Mouse (Mus musculus): ENCODE results near the gene Sccpdh. TPM values are rescaled to one million over a fixed set of nuclear protein-coding genes. Genes with fewer than 3 reads are reported as not detected.
"Not testable (repeated sequence)": the region's sequence is repeated elsewhere in the genome, so short reads cannot be mapped to it uniquely, and the experiment has no call there.

Gene Sccpdh
- polyA plus RNA-seq, 1 experiment from 2014 or later, result 94.9 TPM

DNA sequence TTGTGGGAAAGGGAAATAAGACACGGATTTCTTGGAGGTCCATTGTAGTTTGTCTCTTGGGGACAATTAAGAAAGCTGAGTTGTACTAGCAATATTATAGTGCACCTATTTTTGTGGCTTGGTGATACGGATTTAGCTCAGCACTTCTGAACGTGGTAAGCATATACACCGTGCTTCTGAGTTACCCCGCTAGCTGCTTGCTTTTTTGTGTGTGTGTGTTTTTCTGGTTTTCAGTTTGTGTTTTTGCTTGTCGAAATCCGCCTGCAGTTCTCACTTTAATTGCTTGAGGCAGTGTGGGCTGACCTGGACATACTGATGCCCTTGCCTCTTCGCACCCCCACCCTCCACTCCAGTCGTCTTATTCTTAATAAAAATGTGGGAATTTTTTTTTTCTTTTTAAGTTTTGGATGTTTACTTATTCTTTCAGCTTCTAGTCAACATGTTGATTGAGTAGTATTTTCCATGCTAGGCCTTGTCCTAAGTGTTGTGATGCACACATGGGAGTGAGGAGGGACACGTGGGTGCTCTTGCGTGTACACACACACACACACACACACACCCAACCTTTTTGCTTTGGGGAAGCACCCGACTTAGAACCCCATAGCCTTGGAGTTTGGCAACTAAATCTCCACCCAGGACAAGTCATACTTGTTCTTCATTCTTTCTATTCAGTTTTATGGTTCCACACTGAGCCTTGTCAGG is 977 bp downstream of the Sccpdh start:
- peak overlapping the region; percentile 87 for H3K9ac ChIP-seq
- WGBS, result 18% methylated on average over 12 of the region's 12 CpGs
- H3K4me3 ChIP-seq, result peak overlapping the region; percentile 88
- H3K27ac ChIP-seq, result peak overlapping the region; percentile 93
- no peaks in the 10 kb centered on the region for H3K27me3 ChIP-seq
- peaks cover 14% of the 10 kb centered on the region for H3K4me1 ChIP-seq (replicated peaks)
- no peak for ATAC-seq (replicated peaks; ENCODE audit: insufficient number of reproducible peaks, insufficient read depth, low FRiP score, low read depth)
- H3K4me2 ChIP-seq, result peak overlapping the region; percentile 93
- no peaks in the 10 kb centered on the region for H3K9me3 ChIP-seq (replicated peaks)
- peaks cover 11% of the 10 kb centered on the region; the same call in 1 of the 2 replicates for H3K36me3 ChIP-seq

DNA sequence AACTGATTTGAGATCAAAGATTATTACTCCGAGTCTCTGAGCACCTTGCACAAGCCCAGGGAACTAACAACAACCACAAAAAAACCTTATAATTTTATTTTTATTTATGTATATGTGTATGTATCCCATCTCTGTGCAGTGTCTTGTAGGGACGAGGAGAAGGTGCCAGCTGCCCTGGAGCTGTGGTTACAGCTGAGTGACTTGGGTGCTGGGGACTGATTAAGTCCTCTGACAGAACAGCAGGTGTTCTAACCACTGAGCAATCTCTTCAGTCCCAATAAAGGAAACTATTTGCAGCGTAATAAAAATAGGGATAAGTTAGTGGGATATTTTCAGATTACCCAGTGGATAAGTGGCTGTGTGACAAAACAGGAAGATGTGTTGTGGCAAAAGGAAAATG is 6.3 kb downstream of the Sccpdh start:
- no peaks in the 10 kb centered on the region for H3K9me3 ChIP-seq (replicated peaks)
- no peak overlapping the region for H3K4me2 ChIP-seq
- H3K27me3 ChIP-seq, result no peaks in the 10 kb centered on the region
- no peak overlapping the region for H3K4me3 ChIP-seq
- WGBS, result 88% methylated on average over 3 of the region's 3 CpGs
- peaks cover 40% of the 10 kb centered on the region for H3K36me3 ChIP-seq
- peaks cover 4% of the 10 kb centered on the region for H3K4me1 ChIP-seq (replicated peaks)
- H3K27ac ChIP-seq, result no peak overlapping the region
- no peak overlapping the region for H3K9ac ChIP-seq
- ATAC-seq (replicated peaks; ENCODE audit: insufficient number of reproducible peaks, insufficient read depth, low FRiP score, low read depth), result no peak

- 88% methylated on average over 2 of the region's 2 CpGs for WGBS
- no peaks in the 10 kb centered on the region for H3K4me1 ChIP-seq (replicated peaks)
- H3K36me3 ChIP-seq, result peaks cover 61% of the 10 kb centered on the region
- H3K27me3 ChIP-seq, result no peaks in the 10 kb centered on the region
- ATAC-seq (replicated peaks; ENCODE audit: insufficient number of reproducible peaks, insufficient read depth, low FRiP score, low read depth), result no peak
- H3K4me3 ChIP-seq, result no peak overlapping the region
- H3K9me3 ChIP-seq (replicated peaks), result no peaks in the 10 kb centered on the region
- H3K4me2 ChIP-seq, result no peak overlapping the region
- H3K27ac ChIP-seq, result no peak overlapping the region
- no peak overlapping the region for H3K9ac ChIP-seq
Observed at GRCm38 (mm10) chr1:179677031-179677430, 9.0 kb downstream of the Sccpdh start.

GRCm38 (mm10) chr1:179679326-179679725 is 11.3 kb downstream of the Sccpdh start:
- H3K9me3 ChIP-seq (replicated peaks), result no peaks in the 10 kb centered on the region
- peaks cover 60% of the 10 kb centered on the region for H3K36me3 ChIP-seq
- no peaks in the 10 kb centered on the region for H3K4me1 ChIP-seq (replicated peaks)
- no peak overlapping the region for H3K27ac ChIP-seq
- no peak overlapping the region for H3K9ac ChIP-seq
- no peak overlapping the region for H3K4me3 ChIP-seq
- H3K27me3 ChIP-seq, result no peaks in the 10 kb centered on the region
- 95% methylated on average over 4 of the region's 4 CpGs for WGBS
- no peak for ATAC-seq (replicated peaks; ENCODE audit: insufficient number of reproducible peaks, insufficient read depth, low FRiP score, low read depth)
- no peak overlapping the region for H3K4me2 ChIP-seq

DNA sequence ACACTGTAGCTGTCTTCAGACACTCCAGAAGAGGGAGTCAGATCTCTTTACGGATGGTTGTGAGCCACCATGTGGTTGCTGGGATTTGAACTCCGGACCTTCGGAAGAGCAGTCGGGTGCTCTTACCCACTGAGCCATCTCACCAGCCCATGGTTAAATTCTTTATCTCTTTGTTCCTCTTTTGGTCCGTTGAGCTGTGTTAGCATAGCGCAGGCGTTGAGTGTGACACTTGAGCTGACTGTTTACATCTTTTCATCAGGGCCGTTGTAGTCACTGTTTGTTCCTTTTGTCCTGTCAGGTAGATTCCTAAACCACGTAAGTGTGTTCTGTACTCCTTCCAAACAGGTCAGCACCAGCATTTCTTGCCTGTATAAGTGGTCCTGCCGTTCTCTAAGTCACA is 14.7 kb downstream of the Sccpdh start:
- H3K27ac ChIP-seq; H3K4me1 ChIP-seq (replicated peaks); H3K9me3 ChIP-seq (replicated peaks); H3K4me3 ChIP-seq; H3K4me2 ChIP-seq; H3K9ac ChIP-seq; H3K27me3 ChIP-seq; ATAC-seq (replicated peaks; ENCODE audit: insufficient number of reproducible peaks, insufficient read depth, low FRiP score, low read depth): not testable (repeated sequence)
- peaks cover 56% of the 10 kb centered on the region for H3K36me3 ChIP-seq
- WGBS, result 78% methylated on average over 10 of the region's 10 CpGs

DNA sequence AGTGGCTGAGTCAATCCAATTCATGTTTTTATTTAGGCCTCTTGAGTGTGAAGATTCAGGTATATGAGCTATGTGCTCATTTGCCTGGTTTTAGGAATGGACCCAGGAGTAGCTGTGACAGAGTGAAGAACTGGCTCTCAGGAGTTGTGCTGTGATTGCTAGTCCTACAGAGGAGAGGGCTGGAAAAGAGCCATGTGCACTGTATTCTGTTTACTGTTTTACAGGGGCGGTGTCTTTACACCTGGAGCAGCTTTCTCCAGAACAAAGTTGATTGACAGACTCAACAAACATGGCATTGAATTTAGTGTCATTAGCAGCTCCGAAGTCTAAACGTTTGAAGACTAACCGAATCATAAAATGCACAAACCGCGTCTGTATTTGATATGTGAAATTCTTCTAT is 18.3 kb downstream of the Sccpdh start:
- Histone ChIP-seq H3K4me2 (no peak overlapping the region), H3K27ac (0 out of 2 replicates have a peak overlapping the region, but pooled peaks have one; percentile 34), H3K9me3 (replicated peaks) (no peaks in the 10 kb centered on the region), H3K4me3 (no peak overlapping the region), H3K27me3 (no peaks in the 10 kb centered on the region), H3K9ac (no peak overlapping the region), H3K36me3 (peaks cover 29% of the 10 kb centered on the region), H3K4me1 (replicated peaks) (peaks cover 4% of the 10 kb centered on the region; the same call in 1 of the 2 replicates)
- no peak for ATAC-seq (replicated peaks; ENCODE audit: insufficient number of reproducible peaks, insufficient read depth, low FRiP score, low read depth)
- WGBS, result 77% methylated on average over 6 of the region's 6 CpGs

GRCm38 (mm10) chr1:179686781-179687180 is 18.8 kb downstream of the Sccpdh start:
- H3K9ac ChIP-seq, result no peak overlapping the region
- H3K9me3 ChIP-seq (replicated peaks), result no peaks in the 10 kb centered on the region
- ATAC-seq (replicated peaks; ENCODE audit: insufficient number of reproducible peaks, insufficient read depth, low FRiP score, low read depth), result no peak
- H3K36me3 ChIP-seq, result peaks cover 26% of the 10 kb centered on the region
- peaks cover 4% of the 10 kb centered on the region; the same call in 1 of the 2 replicates for H3K4me1 ChIP-seq (replicated peaks)
- 45% methylated on average over 5 of the region's 5 CpGs for WGBS
- H3K27ac ChIP-seq, result peak overlapping the region; percentile 34; the same call in 1 of the 2 replicates
- H3K27me3 ChIP-seq, result no peaks in the 10 kb centered on the region
- no peak overlapping the region for H3K4me2 ChIP-seq
- no peak overlapping the region for H3K4me3 ChIP-seq

DNA sequence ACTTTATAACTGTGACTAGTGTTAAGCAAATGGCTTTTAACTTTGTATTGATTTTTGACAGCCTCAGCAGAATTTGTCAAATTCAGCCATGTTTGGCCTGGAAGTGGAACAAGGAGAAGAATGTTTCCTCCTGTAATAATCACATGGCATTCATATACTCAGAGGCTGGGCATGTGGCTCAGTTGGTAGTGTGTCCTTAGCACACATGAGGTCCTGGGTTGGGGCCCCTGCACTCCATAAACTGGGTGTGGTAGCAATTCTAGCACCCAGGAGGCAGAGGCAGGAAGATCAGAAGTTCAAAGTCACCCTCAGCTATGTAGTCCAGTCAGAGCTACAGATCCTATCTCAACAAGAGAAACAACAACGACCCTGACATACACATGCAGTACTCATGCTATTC is 19.3 kb downstream of the Sccpdh start:
- Histone ChIP-seq H3K4me3 (no peak overlapping the region), H3K36me3 (peaks cover 24% of the 10 kb centered on the region), H3K4me2 (no peak overlapping the region), H3K4me1 (replicated peaks) (peaks cover 4% of the 10 kb centered on the region; the same call in 1 of the 2 replicates), H3K27ac (no peak overlapping the region), H3K9me3 (replicated peaks) (no peaks in the 10 kb centered on the region), H3K27me3 (no peaks in the 10 kb centered on the region), H3K9ac (no peak overlapping the region)
- ATAC-seq (replicated peaks; ENCODE audit: insufficient number of reproducible peaks, insufficient read depth, low FRiP score, low read depth), result no peak
- WGBS, result 63% methylated on average over 1 of the region's 1 CpGs

- no peak for ATAC-seq (replicated peaks; ENCODE audit: insufficient number of reproducible peaks, insufficient read depth, low FRiP score, low read depth)
- H3K4me3 ChIP-seq, result no peak overlapping the region
- peak overlapping the region; percentile 62; the same call in 1 of the 2 replicates for H3K27ac ChIP-seq
- no peaks in the 10 kb centered on the region for H3K27me3 ChIP-seq
- H3K9ac ChIP-seq, result no peak overlapping the region
- H3K4me2 ChIP-seq, result no peak overlapping the region
- 88% methylated on average over 3 of the region's 3 CpGs for WGBS
- no peaks in the 10 kb centered on the region for H3K9me3 ChIP-seq (replicated peaks)
- peaks cover 4% of the 10 kb centered on the region; the same call in 1 of the 2 replicates for H3K4me1 ChIP-seq (replicated peaks)
- H3K36me3 ChIP-seq, result peaks cover 21% of the 10 kb centered on the region
Observed at GRCm38 (mm10) chr1:179687966-179688365, 20.0 kb downstream of the Sccpdh start.

DNA sequence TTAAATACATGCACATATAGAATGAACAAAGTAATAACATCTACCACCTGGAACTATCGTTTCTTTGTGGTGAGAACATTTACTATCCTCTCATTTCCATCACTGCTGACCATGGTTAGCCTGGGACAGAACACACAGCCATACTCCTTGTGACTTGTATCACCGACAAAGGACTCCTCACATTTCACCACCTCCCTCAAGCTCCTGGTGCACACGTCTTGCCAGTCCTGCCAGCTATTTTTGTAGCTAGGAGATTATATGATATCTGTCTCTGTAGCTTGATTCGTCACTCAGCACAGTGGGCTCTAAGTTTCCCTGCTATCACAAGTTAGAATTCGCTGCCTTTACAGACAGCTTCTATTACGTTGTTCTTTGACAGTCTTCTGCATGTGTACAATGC is 20.4 kb downstream of the Sccpdh start:
- ATAC-seq (replicated peaks; ENCODE audit: insufficient number of reproducible peaks, insufficient read depth, low FRiP score, low read depth), result peak; percentile 50; the same call in 1 of the 2 replicates
- Histone ChIP-seq H3K27ac (peak overlapping the region; percentile 62), H3K9me3 (replicated peaks) (no peaks in the 10 kb centered on the region), H3K9ac (no peak overlapping the region), H3K36me3 (peaks cover 17% of the 10 kb centered on the region), H3K4me1 (replicated peaks) (peaks cover 4% of the 10 kb centered on the region; the same call in 1 of the 2 replicates), H3K27me3 (no peaks in the 10 kb centered on the region), H3K4me3 (no peak overlapping the region), H3K4me2 (no peak overlapping the region)
- 34% methylated on average over 6 of the region's 6 CpGs for WGBS

DNA sequence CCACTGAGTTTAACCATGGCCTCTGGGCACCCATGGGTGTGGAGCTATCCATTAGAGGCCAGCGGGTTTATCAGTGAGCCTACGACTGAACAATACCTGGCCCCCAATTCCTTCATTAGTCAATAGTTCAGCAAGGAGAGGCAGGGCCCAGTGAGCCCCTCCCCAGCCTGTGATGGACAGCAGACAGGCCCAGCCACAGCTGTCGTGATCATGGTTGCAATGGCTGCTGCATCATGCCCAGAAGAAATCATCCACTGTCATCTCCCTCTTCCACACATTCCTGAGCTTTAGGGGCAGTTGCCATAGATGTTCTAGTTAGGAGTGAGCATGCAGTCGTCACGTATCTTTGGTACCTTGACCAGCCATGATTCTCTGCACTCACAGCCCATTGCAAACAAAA is 20.9 kb downstream of the Sccpdh start:
- Histone ChIP-seq H3K27ac (peak overlapping the region; percentile 62), H3K9ac (no peak overlapping the region), H3K4me3 (no peak overlapping the region), H3K27me3 (no peaks in the 10 kb centered on the region), H3K9me3 (replicated peaks) (no peaks in the 10 kb centered on the region), H3K36me3 (peaks cover 13% of the 10 kb centered on the region), H3K4me2 (no peak overlapping the region), H3K4me1 (replicated peaks) (peaks cover 4% of the 10 kb centered on the region; the same call in 1 of the 2 replicates)
- WGBS, result 52% methylated on average over 5 of the region's 5 CpGs
- ATAC-seq (replicated peaks; ENCODE audit: insufficient number of reproducible peaks, insufficient read depth, low FRiP score, low read depth), result no peak

DNA sequence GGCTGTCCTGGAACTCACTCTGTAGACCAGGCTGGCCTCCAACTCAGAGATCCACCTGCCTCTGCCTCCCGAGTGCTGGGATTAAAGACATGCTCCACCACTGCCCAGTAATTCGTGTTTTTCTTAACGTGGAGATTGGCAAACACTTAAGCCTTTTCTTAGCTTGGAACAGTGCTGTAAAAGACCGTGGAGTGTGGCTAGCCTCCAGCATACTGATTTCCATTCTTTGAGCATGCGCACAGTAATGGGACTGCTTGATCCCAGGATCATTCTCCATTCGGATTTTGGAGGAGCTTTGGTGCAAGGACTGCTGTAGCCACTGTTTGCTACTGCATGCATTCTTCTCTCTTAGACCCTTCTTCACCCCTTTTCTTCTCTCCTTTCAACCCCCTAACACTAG is 21.5 kb downstream of the Sccpdh start:
- H3K36me3 ChIP-seq, result peaks cover 11% of the 10 kb centered on the region
- WGBS, result 74% methylated on average over 6 of the region's 6 CpGs
- no peak overlapping the region for H3K27ac ChIP-seq
- H3K4me2 ChIP-seq, result no peak overlapping the region
- H3K9me3 ChIP-seq (replicated peaks), result no peaks in the 10 kb centered on the region
- peaks cover 4% of the 10 kb centered on the region; the same call in 1 of the 2 replicates for H3K4me1 ChIP-seq (replicated peaks)
- ATAC-seq (replicated peaks; ENCODE audit: insufficient number of reproducible peaks, insufficient read depth, low FRiP score, low read depth), result no peak
- no peak overlapping the region for H3K9ac ChIP-seq
- no peaks in the 10 kb centered on the region for H3K27me3 ChIP-seq
- no peak overlapping the region for H3K4me3 ChIP-seq

All from heart, embryonic 15.5 days (tissue).